Mouse (Mus musculus) stomach, postnatal 0 days (tissue): ENCODE measurements around the gene Pin1rt1. TPM values are rescaled to one million over a fixed set of nuclear protein-coding genes. Genes with fewer than 3 reads are reported as not detected.

Source experiments
- ATAC-seq: fragments of 200-750 bp; cut with Nextera tagmentation; 2 replicates; pipeline ENCODE4 v1.8.0; 2017; ENCODE audit not compliant: low FRiP score, low TSS enrichment
- DNase-seq: peaks from one replicate; pipeline ENCODE4 v3.0.0-alpha.2; 2016; ENCODE audit warnings: low spot score
- H3K27ac ChIP-seq: fragments of 300-500 bp; sonication (generic); replicated peaks from 2 replicates; pipeline ENCODE4 v1.5.1; 2014; ENCODE audit warnings: mild to moderate bottlenecking, control low read depth
- H3K27me3 ChIP-seq: fragments of 300-500 bp; sonication (generic); 2 replicates; pipeline ENCODE4 v1.6.1; 2014; ENCODE audit warnings: low read length; ENCODE audit not compliant: control insufficient read depth, insufficient read depth
- H3K36me3 ChIP-seq: fragments of 300-500 bp; sonication (generic); 2 replicates; pipeline ENCODE4 v1.6.1; 2014; ENCODE audit warnings: low read length, mixed read lengths; ENCODE audit not compliant: control insufficient read depth, insufficient read depth
- H3K4me1 ChIP-seq: fragments of 300-500 bp; sonication (generic); replicated peaks from 2 replicates; pipeline ENCODE4 v1.6.1; 2014; ENCODE audit warnings: antibody characterized with exemption; ENCODE audit not compliant: control insufficient read depth, insufficient read depth
- H3K4me2 ChIP-seq: fragments of 300-500 bp; sonication (generic); replicated peaks from 2 replicates; pipeline ENCODE4 v1.6.1; 2014; ENCODE audit warnings: low read depth, mild to moderate bottlenecking, control low read depth, moderate library complexity
- H3K4me3 ChIP-seq: fragments of 300-500 bp; sonication (generic); 2 replicates; pipeline ENCODE4 v1.5.1; 2014; ENCODE audit warnings: low read depth, low read length, control low read depth
- H3K9ac ChIP-seq: fragments of 300-500 bp; sonication (generic); 2 replicates; pipeline ENCODE4 v1.6.1; 2014; ENCODE audit warnings: mild to moderate bottlenecking, low read length, control low read depth, mixed read lengths
- H3K9me3 ChIP-seq: fragments of 300-500 bp; sonication (generic); 2 replicates; pipeline ENCODE4 v1.6.1; 2016; ENCODE audit warnings: low read length; ENCODE audit not compliant: control insufficient read depth
- CTCF ChIP-seq: IDR thresholded peaks from 2 replicates; pipeline ENCODE4 v1.5.1; 2016; ENCODE audit warnings: antibody characterized with exemption, low read depth, mild to moderate bottlenecking, moderate library complexity
- EP300 ChIP-seq: optimal IDR thresholded peaks from 2 replicates; pipeline ENCODE3; 2016; ENCODE audit warnings: antibody characterized with exemption
- WGBS: fragments of 180-500 bp; shearing (Covaris S2); extraction: QIAGEN DNeasy Blood & Tissue Kit; methylation state at CpG from one replicate; pipeline ENCODE4 v1.1.7; 2014; 5-methylcytosine and 5-hydroxymethylcytosine counted together
- polyA plus RNA-seq: library from polyadenylated mRNA; unstranded; fragments of >200 nt; fragmentation: Nextera tagmentation; extraction: Ambion mirVana; gene quantifications from 2 replicates; pipeline ENCODE4 v1.2.1, GENCODE M21; 2015

Pin1rt1 gene
- polyA plus RNA-seq, 1 experiment from 2014 or later: not detected

DNA sequence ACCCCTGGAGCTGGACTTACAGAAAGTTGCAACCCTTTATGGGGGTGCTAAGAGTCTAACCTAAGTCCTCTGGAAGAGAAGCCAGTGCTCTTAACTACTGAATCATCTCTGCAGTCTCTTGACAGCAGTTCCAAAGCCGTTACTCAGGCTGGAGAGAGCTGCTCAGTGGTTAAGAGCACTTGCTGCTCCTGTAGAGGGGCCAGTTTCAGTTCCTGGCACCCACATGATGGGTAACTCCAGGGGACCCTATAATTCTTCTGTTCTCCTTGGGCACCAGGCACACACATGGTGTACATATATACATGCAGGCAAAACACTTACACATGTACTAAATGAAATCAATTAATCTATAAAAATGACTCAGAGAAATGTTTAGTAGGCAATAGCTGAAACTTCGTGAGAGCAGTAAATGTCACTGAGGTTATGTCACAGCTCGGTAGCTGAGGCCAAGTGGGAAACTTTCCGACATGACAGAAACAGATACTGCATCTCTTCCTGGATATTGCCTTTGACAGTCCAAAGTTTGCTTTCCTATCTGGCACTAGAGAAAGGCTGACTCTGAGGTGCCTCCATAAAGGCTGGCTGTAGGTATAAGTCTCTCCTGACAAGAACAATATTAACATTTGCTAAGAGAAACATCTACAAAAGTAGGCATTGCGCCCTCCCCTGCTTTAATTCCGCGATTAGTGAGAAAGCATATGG, 24.2 kb upstream of the Pin1rt1 start:
- Histone ChIP-seq H3K4me3 (no peak overlapping the region), H3K27ac (no peak overlapping the region), H3K27me3 (no peaks in the 10 kb centered on the region), H3K4me1 (no peaks in the 10 kb centered on the region), H3K9ac (no peak overlapping the region), H3K4me2 (no peak overlapping the region), H3K36me3 (no peaks in the 10 kb centered on the region), H3K9me3 (no peaks in the 10 kb centered on the region)
- 47% methylated on average over 7 of the region's 7 CpGs for WGBS
- DNase-seq (no peak), ATAC-seq (no peak)
- TF ChIP-seq CTCF (no peak), EP300 (no peak)

DNA sequence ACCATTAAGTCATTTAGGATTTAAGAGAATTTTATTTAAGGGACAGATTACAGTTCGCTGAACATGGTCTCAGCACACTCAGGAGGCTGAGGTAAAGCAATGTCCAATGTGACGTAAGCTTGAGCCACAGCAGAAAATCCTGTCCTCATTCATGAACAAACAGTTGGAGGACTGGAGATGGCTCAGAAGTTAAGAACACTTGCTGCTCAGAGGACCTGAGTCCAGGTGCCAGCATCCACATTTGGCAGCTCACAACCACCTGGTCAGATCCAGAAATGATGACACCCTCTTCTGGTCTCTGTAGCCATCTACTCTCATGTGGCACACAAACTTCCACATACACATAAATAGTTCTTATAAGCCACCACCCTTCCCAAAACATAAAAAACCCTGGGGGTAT, 23.5 kb upstream of the Pin1rt1 start:
- no peak for ATAC-seq

DNA sequence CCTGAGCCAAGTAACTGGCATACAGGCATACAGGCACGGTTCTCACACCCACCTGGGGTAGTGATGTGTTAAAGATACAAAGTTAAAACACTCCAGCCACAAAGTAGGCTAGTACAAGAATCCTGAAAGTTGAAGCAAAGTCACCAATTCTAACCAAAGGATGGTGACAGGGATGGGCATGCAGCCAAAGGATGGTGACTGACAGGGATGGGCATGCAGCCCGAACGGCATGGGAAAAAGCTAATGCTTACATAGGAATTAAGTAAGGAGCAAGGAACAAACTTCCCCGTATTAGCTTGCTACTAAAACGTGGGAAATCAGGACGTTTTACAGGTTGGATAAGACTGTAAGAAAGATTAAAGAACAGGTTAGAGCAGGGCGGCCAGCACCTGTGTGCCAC, 20.1 kb upstream of the Pin1rt1 start:
- no peaks in the 10 kb centered on the region for H3K27me3 ChIP-seq
- ATAC-seq (0 out of 2 replicates have a peak, but pooled peaks have one; percentile 51), DNase-seq (no peak)
- no peak for TF ChIP-seq CTCF
- H3K4me2 ChIP-seq: no peak overlapping the region
- no peaks in the 10 kb centered on the region for H3K4me1 ChIP-seq
- H3K4me3 ChIP-seq: no peak overlapping the region
- no peak overlapping the region for H3K27ac ChIP-seq
- H3K9ac ChIP-seq: no peak overlapping the region
- 44% methylated on average over 7 of the region's 7 CpGs for WGBS
- H3K9me3 ChIP-seq: no peaks in the 10 kb centered on the region
- H3K36me3 ChIP-seq: no peaks in the 10 kb centered on the region

More for the DNA sequence above, 23.5 kb upstream of the Pin1rt1 start:
- DNase-seq: no peak
- 87% methylated on average over 2 of the region's 2 CpGs for WGBS
- TF ChIP-seq EP300 (no peak), CTCF (no peak)
- Histone ChIP-seq H3K36me3 (no peaks in the 10 kb centered on the region), H3K4me3 (no peak overlapping the region), H3K4me2 (no peak overlapping the region), H3K27me3 (no peaks in the 10 kb centered on the region), H3K9ac (no peak overlapping the region), H3K4me1 (no peaks in the 10 kb centered on the region), H3K27ac (no peak overlapping the region), H3K9me3 (no peaks in the 10 kb centered on the region)

DNA sequence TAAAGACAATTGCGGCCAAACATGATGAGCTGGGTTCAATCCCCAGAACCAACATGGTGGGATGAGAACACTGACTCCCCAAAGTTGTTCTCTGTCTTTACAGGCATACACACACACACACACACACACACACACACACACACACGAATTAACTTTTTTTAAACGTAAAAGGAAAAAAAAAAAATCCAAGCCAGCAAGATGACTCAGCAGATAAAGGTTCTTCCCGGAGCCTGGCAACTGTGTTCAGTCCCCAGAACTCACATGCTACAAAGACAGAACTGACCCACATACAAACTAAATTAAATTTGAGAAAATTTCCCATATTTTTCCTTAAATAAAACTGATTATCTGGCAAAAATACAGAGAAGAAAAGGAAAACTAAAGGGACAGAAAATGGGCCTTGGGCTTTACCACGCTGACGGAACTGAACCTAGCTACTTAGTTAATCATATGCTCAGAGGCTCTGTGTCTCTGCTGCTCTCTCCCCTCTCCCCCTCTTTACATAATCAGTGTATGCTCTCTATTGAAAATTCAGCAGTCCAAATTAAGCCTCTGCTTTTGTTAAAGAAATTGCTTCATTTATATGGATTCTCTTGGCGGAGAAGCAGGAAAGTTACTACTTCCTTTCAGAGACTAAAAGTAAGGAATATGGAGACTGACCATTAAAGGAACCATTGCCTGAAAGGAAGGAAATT, 16.5 kb upstream of the Pin1rt1 start:
- no peaks in the 10 kb centered on the region for H3K4me1 ChIP-seq
- no peaks in the 10 kb centered on the region for H3K9me3 ChIP-seq
- DNase-seq (no peak), ATAC-seq (no peak)
- no peak overlapping the region for H3K4me3 ChIP-seq
- no peak overlapping the region for H3K27ac ChIP-seq
- 54% methylated on average over 7 of the region's 7 CpGs for WGBS
- H3K9ac ChIP-seq: no peak overlapping the region
- no peaks in the 10 kb centered on the region for H3K36me3 ChIP-seq
- TF ChIP-seq CTCF (no peak), EP300 (no peak)
- no peaks in the 10 kb centered on the region for H3K27me3 ChIP-seq
- H3K4me2 ChIP-seq: no peak overlapping the region

DNA sequence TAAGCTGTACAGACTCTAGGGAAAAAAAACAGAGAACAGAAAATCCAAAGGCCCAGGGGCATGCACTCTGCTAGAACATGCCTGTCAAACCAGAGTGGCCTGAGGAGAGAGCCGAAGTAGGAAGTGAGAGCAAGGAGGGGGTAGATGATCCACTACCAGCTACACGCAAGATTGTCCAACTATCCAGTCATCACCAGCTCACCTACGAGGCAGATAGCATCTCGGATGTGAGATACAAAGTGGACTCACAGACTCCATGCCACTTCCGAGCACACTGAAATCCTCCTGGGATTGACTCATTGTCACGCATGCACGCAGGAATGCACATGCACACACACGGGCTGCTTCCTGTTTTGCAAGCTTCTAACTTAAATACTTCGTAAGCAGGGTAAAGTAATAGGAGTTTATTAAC, 15.9 kb upstream of the Pin1rt1 start:
- DNase-seq: no peak
- peak; percentile 32; the same call in 1 of the 2 replicates for ATAC-seq
- H3K36me3 ChIP-seq: no peaks in the 10 kb centered on the region
- WGBS: 70% methylated on average over 9 of the region's 9 CpGs
- no peaks in the 10 kb centered on the region for H3K9me3 ChIP-seq
- H3K27me3 ChIP-seq: no peaks in the 10 kb centered on the region
- no peak overlapping the region for H3K4me2 ChIP-seq
- H3K4me1 ChIP-seq: no peaks in the 10 kb centered on the region
- H3K27ac ChIP-seq: peak overlapping the region; percentile 58; the same call in 1 of the 2 replicates
- H3K9ac ChIP-seq: no peak overlapping the region
- TF ChIP-seq EP300: no peak
- no peak for TF ChIP-seq CTCF
- no peak overlapping the region for H3K4me3 ChIP-seq

DNA sequence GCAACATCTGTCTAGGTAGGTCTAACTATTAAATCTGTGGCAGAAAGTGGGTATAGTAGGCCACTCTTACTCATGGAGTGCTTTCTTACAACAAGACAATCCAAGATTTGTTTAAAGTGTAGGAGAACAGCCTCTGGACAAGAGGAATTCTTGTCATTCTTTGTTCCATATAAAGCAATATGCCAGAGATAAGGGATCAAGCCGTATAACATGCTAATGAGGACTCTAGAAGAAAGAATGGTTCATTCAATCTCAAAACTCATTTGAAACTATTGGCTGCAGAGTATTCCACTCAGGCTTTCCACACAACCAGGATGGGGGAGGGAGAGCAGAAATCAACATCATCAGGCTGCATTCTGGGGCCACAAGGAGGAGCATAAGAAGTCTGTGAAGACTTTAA, 11.2 kb upstream of the Pin1rt1 start:
- TF ChIP-seq EP300 (no peak), CTCF (no peak)
- Histone ChIP-seq H3K4me2 (no peak overlapping the region), H3K36me3 (no peaks in the 10 kb centered on the region), H3K27me3 (no peaks in the 10 kb centered on the region), H3K4me3 (no peak overlapping the region), H3K9me3 (no peaks in the 10 kb centered on the region), H3K4me1 (no peaks in the 10 kb centered on the region), H3K9ac (no peak overlapping the region), H3K27ac (no peak overlapping the region)
- WGBS: 52% methylated on average over 1 of the region's 1 CpGs
- DNase-seq: no peak
- ATAC-seq: no peak
